Mouse (Mus musculus) left cerebral cortex, postnatal 14 days (tissue): Measurements from ENCODE around the gene Acod1. TPM values are rescaled to one million over a fixed set of nuclear protein-coding genes. Genes with fewer than 3 reads are reported as not detected.

Experiments used
- DNase-seq, 2 experiments: peaks; one replicate each; pipeline ENCODE4 v3.0.0; 2021 to 2022; ENCODE audit warnings: low spot score in 2 of 2, mixed read lengths in 1 of 2
- intact Hi-C: fragments of 180-260 bp; cut with DNase I; formaldehyde crosslinking; loops from one replicate; pipeline ENCODE4 v1.15.1; 2025
- long read RNA-seq, 2 experiments: library from polyadenylated mRNA; stranded (forward); transcript quantifications; one replicate each; pipeline ENCODE4 v2.0.0; 2021
- total RNA-seq, 2 experiments: library from RNA; stranded (reverse); gene quantifications; 2 replicates each; pipeline ENCODE4 v1.2.3; 2021

The Acod1 gene
- total RNA-seq, result not detected
- long read RNA-seq, experiment 1, result 0 reads
- long read RNA-seq, experiment 2, result 0 reads

- intact Hi-C loops, result no loop called here
- DNase-seq, result no peak
These were observed at the start of gene Acod1 for GRCm38 (mm10) chr14:103046677-103047076. TSS of gene Acod1 (plus strand) at chr14:103046977.

- no peak for DNase-seq
- intact Hi-C loops, result no loop called here
These were observed 39.0 kb upstream of the Acod1 start for GRCm38 (mm10) chr14:103007737-103008136.

GRCm38 (mm10) chr14:103011782-103012181 lies 35.0 kb upstream of the Acod1 start:
- peak; percentile 62 to 78 for DNase-seq
- intact Hi-C loops, result loop anchor here (1.0 kb wide), 1 partner anchor 40 kb away; no protein-coding TSS in a partner anchor

GRCm38 (mm10) chr14:103012563-103013150 lies 34.1 kb upstream of the Acod1 start:
- intact Hi-C loops, result loop anchor here (1.0 kb wide), 1 partner anchor 39 kb away; no protein-coding TSS in a partner anchor
- DNase-seq, result peak; percentile 75 to 80

- intact Hi-C loops, result no loop called here
- DNase-seq, result no peak
These were observed 29.8 kb upstream of the Acod1 start for GRCm38 (mm10) chr14:103017009-103017408.

- no peak for DNase-seq
- intact Hi-C loops, result no loop called here
These were observed 26.7 kb upstream of the Acod1 start for GRCm38 (mm10) chr14:103020046-103020445.

GRCm38 (mm10) chr14:103029203-103029602 lies 17.6 kb upstream of the Acod1 start:
- intact Hi-C loops, result no loop called here
- DNase-seq, result no peak

GRCm38 (mm10) chr14:103033271-103033823 lies 13.4 kb upstream of the Acod1 start:
- DNase-seq, result peak in 1 of 2 experiments; percentile 17
- intact Hi-C loops, result no loop called here

- intact Hi-C loops, result no loop called here
- DNase-seq, result no peak
These were observed 12.7 kb upstream of the Acod1 start for GRCm38 (mm10) chr14:103034076-103034475.

- DNase-seq, result no peak
- intact Hi-C loops, result no loop called here
These were observed 9.8 kb upstream of the Acod1 start for GRCm38 (mm10) chr14:103037016-103037415.

- DNase-seq, result no peak
- intact Hi-C loops, result no loop called here
These were observed 1.7 kb downstream of the Acod1 start for GRCm38 (mm10) chr14:103048292-103049086.

GRCm38 (mm10) chr14:103051159-103051769 lies 4.5 kb downstream of the Acod1 start:
- intact Hi-C loops, result loop anchor here (1.0 kb wide), 1 partner anchor 39 kb away; no protein-coding TSS in a partner anchor
- DNase-seq, result peak; percentile 78 to 90

- no peak for DNase-seq
- intact Hi-C loops, result no loop called here
These were observed 8.0 kb downstream of the Acod1 start for GRCm38 (mm10) chr14:103054731-103055130.

GRCm38 (mm10) chr14:103056601-103057000 lies 9.8 kb downstream of the Acod1 start:
- no peak for DNase-seq
- intact Hi-C loops, result no loop called here

- intact Hi-C loops, result no loop called here
- DNase-seq, result no peak
These were observed 12.2 kb downstream of the Acod1 start for GRCm38 (mm10) chr14:103058998-103059397.

- DNase-seq, result no peak
- intact Hi-C loops, result no loop called here
These were observed 12.7 kb downstream of the Acod1 start for GRCm38 (mm10) chr14:103059495-103059894.

GRCm38 (mm10) chr14:103065294-103066167 lies 18.8 kb downstream of the Acod1 start:
- intact Hi-C loops, result loop anchor here (5.0 kb wide), 1 partner anchor 472 kb away; no protein-coding TSS in a partner anchor
- peak; percentile 69 to 86 for DNase-seq

- DNase-seq, result no peak
- intact Hi-C loops, result loop anchor here (5.0 kb wide), 1 partner anchor 468 kb away; no protein-coding TSS in a partner anchor
These were observed 22.7 kb downstream of the Acod1 start for GRCm38 (mm10) chr14:103069465-103069863.
